Mouse (Mus musculus): ENCODE measurements around the gene Brd9.

DNA sequence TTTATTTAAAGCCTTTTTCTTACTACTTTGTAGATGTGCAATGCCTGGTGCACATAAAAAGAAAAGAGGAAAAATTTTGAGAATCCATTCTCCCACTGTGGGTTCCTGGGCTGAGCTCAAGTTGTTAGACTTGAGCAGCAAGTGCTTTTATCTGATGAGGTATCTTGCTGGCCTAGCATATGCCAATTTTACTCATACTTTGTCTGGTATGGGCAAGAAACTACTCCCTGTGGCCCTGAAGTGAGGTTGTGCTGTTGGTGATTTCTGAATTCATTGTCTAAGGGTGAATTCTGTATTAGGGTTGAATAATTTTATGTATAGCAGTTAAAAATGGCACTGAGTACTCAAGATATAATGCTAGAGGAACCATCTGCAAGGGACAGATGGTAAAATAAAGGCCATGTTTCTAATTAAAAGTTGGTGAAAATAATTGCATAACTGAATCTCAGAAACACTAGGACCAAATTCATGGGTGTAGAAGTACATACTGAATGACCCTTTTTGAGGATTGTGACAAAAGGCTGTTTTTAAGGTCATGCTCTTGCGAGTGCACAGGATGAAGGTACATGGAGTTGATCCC, 16.0 kb downstream of the Brd9 start:
- no peak for TF ChIP-seq CTCF (IDR thresholded peaks at IDR 0.05)
- no peak for TF ChIP-seq POLR2A (IDR thresholded peaks at IDR 0.05; ENCODE audit: insufficient read depth, low read depth, low read length)
- TF ChIP-seq EP300 (IDR thresholded peaks at IDR 0.05; ENCODE audit: insufficient read depth, low read depth, low read length): no peak

Data from heart, adult 2 months (tissue).